Mouse (Mus musculus) midbrain, embryonic 13.5 days (tissue): ENCODE measurements at regions not wholly inside any gene's neighbourhood (a gene's known extent, or its start where the extent isn't known, plus 50 kb on each side); places are given as distances from the start of the nearest gene placed in this dataset.

Source experiments
- ATAC-seq: fragments of 200-750 bp; cut with Nextera tagmentation; 2 replicates; pipeline ENCODE4 v1.8.0; 2017; ENCODE audit warnings: mild to moderate bottlenecking, moderate TSS enrichment, moderate library complexity
- H3K27ac ChIP-seq: fragments of 300-500 bp; sonication (generic); 2 replicates; pipeline ENCODE4 v1.5.1; 2015; ENCODE audit warnings: inconsistent platforms, mild to moderate bottlenecking, moderate library complexity
- H3K27me3 ChIP-seq: fragments of 300-500 bp; sonication (generic); 2 replicates; pipeline ENCODE4 v1.6.1; 2015; ENCODE audit warnings: mild to moderate bottlenecking, inconsistent platforms
- H3K36me3 ChIP-seq: fragments of 300-500 bp; sonication (generic); 2 replicates; pipeline ENCODE4 v1.6.1; 2015; ENCODE audit warnings: mild to moderate bottlenecking, inconsistent platforms
- H3K4me1 ChIP-seq: fragments of 300-500 bp; sonication (generic); replicated peaks from 2 replicates; pipeline ENCODE4 v1.6.1; 2015; ENCODE audit warnings: inconsistent platforms
- H3K4me2 ChIP-seq: fragments of 300-500 bp; sonication (generic); replicated peaks from 2 replicates; pipeline ENCODE4 v1.6.1; 2015; ENCODE audit warnings: moderate library complexity, mild to moderate bottlenecking, inconsistent platforms
- H3K4me3 ChIP-seq: fragments of 300-500 bp; sonication (generic); replicated peaks from 2 replicates; pipeline ENCODE4 v1.5.1; 2015; ENCODE audit warnings: mild to moderate bottlenecking, inconsistent platforms
- H3K9ac ChIP-seq: fragments of 300-500 bp; sonication (generic); replicated peaks from 2 replicates; pipeline ENCODE4 v1.6.1; 2015; ENCODE audit warnings: mild to moderate bottlenecking, inconsistent platforms
- H3K9me3 ChIP-seq: fragments of 300-500 bp; sonication (generic); 2 replicates; pipeline ENCODE4 v1.6.1; 2016; ENCODE audit warnings: mild to moderate bottlenecking, inconsistent platforms
- WGBS: fragments of 180-500 bp; shearing (Covaris S2); methylation state at CpG from one replicate; pipeline ENCODE4 v1.1.7; 2015; 5-methylcytosine and 5-hydroxymethylcytosine counted together

DNA sequence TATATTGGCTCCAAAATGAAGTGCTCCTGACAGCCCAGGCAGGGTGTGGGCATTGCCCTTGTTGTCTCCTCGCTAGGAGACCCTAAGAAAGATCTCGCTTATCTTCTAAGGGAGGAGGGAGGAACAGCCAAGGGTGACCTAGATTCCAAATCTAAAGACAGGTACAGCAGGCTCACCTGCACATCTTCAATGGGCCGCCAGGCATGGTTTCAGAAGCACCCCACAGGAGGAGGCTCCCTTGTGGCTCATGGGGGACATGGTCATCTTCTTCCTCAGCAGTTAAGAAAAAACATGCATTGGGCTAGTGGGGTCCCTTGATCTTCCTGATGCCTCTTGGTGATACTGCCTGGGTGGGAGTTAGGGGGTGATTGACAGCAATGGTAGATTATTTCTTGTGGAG lies 71.0 kb upstream of the Mef2a start:
- H3K36me3 ChIP-seq, result no peaks in the 10 kb centered on the region
- peak overlapping the region; percentile 61 for H3K9ac ChIP-seq
- peak overlapping the region; percentile 84 for H3K27ac ChIP-seq
- H3K4me2 ChIP-seq, result peak overlapping the region; percentile 36; the same call in 1 of the 2 replicates
- no peaks in the 10 kb centered on the region for H3K9me3 ChIP-seq
- 63% methylated on average over 3 of the region's 3 CpGs for WGBS
- no peak for ATAC-seq
- no peaks in the 10 kb centered on the region for H3K27me3 ChIP-seq
- no peak overlapping the region for H3K4me3 ChIP-seq
- H3K4me1 ChIP-seq, result peaks cover 42% of the 10 kb centered on the region

DNA sequence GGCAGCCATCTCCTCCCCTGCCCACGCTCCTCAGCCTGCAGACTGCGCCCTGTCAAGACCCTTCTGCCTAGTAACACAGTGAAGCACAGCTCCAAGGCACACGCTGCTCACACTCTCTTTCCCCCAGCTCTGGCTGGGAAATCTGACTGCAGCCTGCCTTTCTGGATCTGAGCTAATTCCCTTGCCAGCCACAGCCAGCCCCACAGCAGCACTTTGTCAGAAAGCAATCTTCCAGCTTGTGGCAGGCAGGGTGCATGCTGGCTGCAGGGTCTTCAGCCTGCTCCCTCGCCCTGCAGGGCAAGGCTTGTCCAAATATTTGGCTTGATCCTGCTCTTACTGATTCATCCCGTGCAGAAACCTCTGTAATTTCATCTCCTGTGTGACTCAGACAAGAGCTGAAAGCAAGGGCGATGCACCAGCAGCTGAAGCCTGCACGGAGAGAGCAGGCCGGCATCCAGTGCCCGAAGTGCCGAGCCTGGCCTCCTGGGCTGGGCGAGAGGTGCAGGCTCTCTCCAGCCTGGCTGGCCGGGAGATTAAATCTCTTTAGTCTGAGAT lies 70.4 kb upstream of the Mef2a start:
- Histone ChIP-seq H3K27ac (peak overlapping the region; percentile 84), H3K4me2 (peak overlapping the region; percentile 36), H3K9ac (peak overlapping the region; percentile 61), H3K36me3 (no peaks in the 10 kb centered on the region), H3K4me3 (no peak overlapping the region), H3K4me1 (peaks cover 42% of the 10 kb centered on the region), H3K9me3 (no peaks in the 10 kb centered on the region), H3K27me3 (no peaks in the 10 kb centered on the region)
- peak; percentile 58; the same call in 1 of the 2 replicates for ATAC-seq
- WGBS, result 31% methylated on average over 12 of the region's 12 CpGs

DNA sequence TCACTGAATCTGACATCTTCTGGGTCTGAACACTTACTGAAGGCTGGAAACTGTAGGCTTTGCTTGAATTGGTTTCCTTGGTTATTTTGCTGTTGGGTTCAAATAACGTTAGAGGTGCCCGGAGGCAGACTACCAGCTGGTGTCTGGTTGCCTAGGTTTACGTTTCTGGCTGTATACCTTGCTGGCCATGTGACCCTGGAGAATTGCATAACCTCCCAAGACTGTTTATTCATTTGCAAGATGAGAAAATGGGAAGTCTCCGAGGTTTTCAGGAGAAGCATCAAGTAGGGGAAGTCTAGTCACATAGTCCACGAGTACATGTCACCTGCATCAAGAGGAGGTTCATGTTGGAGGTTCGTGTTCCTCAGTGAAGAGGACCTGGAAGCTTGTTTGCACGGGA lies 69.6 kb upstream of the Mef2a start:
- Histone ChIP-seq H3K36me3 (no peaks in the 10 kb centered on the region), H3K4me1 (peaks cover 42% of the 10 kb centered on the region), H3K4me2 (no peak overlapping the region), H3K9ac (no peak overlapping the region), H3K27ac (no peak overlapping the region), H3K9me3 (no peaks in the 10 kb centered on the region), H3K4me3 (no peak overlapping the region), H3K27me3 (no peaks in the 10 kb centered on the region)
- WGBS, result 86% methylated on average over 7 of the region's 7 CpGs
- no peak for ATAC-seq

DNA sequence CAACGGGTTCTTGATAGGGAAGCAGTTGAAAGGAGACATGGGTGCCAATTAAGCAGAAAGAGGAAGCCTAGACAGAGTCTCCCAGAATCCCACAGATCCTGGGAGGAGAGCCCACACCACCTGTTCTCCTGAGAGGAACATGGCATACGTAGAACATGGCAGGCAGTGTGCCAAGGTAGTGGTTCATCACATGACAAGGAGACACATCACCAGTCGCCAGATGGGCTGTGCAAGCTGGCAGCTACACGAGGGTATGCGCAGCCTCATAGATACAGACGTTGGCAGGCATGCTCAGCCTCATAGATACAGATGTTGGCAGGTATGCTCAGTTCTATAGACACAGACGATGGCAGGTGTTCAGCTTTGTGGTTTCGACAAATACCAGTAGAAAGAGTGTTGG lies 68.1 kb upstream of the Mef2a start:
- 96% methylated on average over 8 of the region's 8 CpGs for WGBS
- Histone ChIP-seq H3K27me3 (no peaks in the 10 kb centered on the region), H3K36me3 (no peaks in the 10 kb centered on the region), H3K9ac (no peak overlapping the region), H3K4me3 (no peak overlapping the region), H3K4me1 (peaks cover 42% of the 10 kb centered on the region), H3K27ac (no peak overlapping the region), H3K9me3 (no peaks in the 10 kb centered on the region), H3K4me2 (no peak overlapping the region)
- ATAC-seq, result no peak

DNA sequence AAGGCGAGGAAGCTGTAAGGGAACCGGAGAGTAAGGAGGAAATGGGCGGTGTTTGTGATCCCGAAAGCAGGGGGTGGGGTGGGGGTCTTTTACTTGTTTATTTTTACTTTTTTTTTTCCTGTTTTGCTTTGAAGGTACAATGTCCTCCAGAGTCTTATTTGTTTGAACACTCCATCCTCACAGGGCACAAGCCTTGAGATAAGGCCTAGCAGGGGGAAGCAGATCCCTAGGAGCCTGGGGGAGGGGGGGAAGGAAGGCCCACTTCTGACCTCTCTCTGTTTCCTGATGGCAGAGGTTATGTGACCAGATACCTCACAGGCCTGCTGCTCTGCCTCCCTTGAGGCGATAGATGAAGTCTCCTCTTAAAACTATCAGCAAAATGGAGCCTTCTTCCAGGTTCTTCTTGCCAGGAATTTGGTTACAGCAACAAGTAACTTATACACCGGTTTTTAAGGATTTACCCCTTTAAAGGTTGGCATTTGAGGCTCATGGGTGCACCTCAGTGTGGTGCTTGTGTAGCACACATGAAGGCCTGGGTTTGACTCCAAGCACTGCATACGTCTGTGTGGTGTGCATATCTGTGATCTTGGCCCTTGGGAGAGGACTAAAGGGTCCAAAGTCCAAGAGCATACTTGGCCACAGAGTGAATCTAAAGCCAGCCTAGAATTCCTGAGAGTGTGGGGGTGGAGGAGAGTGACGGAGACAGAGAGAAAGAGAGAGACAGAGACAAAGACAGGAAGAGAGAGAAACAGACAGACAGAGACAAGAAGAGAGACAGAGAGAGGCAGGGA lies 64.8 kb upstream of the Mef2a start:
- Histone ChIP-seq H3K36me3 (no peaks in the 10 kb centered on the region), H3K4me3 (no peak overlapping the region), H3K27me3 (no peaks in the 10 kb centered on the region), H3K9ac (no peak overlapping the region), H3K4me1 (peaks cover 11% of the 10 kb centered on the region), H3K27ac (no peak overlapping the region), H3K9me3 (no peaks in the 10 kb centered on the region), H3K4me2 (no peak overlapping the region)
- no peak for ATAC-seq
- WGBS, result 85% methylated on average over 8 of the region's 8 CpGs

DNA sequence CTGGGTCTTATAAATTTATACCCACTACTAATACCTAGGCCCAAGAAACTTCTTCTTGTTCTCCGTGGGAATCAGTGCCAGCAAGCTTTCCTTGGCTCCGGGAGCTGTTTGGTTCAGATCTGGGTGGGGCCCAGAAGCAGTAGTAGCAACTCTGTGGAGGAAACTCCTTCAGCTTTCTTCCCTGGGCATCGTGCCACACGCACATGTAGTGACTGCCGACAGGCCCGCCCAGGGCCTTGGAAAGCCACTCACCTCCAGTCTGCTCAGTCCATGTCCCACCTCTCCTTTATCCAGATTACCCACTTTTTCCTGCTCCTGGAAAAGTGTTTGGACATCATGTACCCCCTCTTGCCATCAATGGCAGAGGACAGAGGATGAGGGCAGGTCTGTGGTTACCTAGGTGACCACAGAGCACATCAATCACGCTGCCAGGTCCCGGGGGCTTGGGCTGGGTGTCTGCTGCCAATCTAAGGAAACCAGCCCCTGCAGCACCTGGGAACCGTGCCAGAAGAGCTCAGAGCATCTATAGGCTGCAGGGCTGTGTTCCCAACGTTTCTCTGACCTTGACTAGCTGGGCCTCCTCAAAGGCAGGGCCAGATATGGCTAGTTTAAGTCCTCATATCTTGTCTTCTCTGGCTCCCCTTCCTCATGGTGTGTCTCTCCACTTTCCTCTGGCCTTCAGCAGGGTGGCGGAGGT lies 63.1 kb upstream of the Mef2a start:
- 76% methylated on average over 11 of the region's 11 CpGs for WGBS

DNA sequence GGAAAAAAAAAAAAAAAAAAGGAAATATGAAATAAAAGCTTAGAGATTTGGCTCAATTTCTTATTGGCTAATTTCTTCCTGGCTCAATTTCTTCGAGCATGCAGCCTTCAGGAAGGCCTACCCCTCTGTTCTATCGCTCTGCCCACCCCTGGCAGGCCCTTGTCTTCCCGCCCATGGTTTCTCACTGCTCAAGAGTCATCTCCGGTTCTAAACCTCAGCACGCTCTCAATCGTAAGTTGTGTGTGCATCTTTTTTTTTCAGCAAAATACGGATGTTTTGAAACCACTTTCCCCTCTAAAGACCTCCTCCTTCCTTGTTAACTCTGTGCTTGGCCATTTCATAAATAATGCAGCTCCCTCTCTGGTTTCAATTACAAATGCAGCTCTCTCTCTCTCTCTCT lies 58.3 kb upstream of the Mef2a start:
- Histone ChIP-seq H3K27ac (no peak overlapping the region), H3K4me3 (no peak overlapping the region), H3K9me3 (no peaks in the 10 kb centered on the region), H3K36me3 (no peaks in the 10 kb centered on the region), H3K4me2 (no peak overlapping the region), H3K4me1 (peaks cover 4% of the 10 kb centered on the region), H3K27me3 (no peaks in the 10 kb centered on the region), H3K9ac (no peak overlapping the region)
- ATAC-seq, result no peak
- 91% methylated on average over 7 of the region's 7 CpGs for WGBS

More for the DNA sequence above, 63.1 kb upstream of the Mef2a start:
- H3K4me3 ChIP-seq, result no peak overlapping the region
- no peaks in the 10 kb centered on the region for H3K36me3 ChIP-seq
- H3K9ac ChIP-seq, result no peak overlapping the region
- peaks cover 10% of the 10 kb centered on the region for H3K4me1 ChIP-seq
- H3K4me2 ChIP-seq, result no peak overlapping the region
- ATAC-seq, result peak; percentile 72
- H3K27me3 ChIP-seq, result no peaks in the 10 kb centered on the region
- H3K9me3 ChIP-seq, result no peaks in the 10 kb centered on the region
- H3K27ac ChIP-seq, result no peak overlapping the region; the same call in 1 of the 2 replicates

DNA sequence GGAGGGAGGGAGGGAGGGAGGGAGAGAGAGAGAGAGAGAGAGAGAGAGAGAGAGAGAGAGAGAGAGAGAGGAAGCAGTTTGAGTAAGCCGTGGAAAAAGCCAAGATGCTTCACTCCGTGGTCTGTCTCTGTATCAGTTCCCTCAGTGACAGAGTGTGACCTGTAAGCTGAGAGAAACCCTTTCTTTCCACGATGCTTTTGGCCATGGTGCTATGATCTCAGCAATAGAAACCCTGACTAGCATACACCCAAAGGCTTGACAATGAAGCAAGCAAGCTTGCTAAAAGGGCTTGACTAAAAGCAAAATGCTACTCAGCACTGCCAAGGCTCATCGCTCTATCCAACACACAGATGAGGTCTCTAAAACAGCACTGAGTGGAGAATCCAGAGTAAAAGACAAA lies 57.4 kb upstream of the Mef2a start:
- WGBS, result 89% methylated on average over 4 of the region's 4 CpGs
- no peak for ATAC-seq
- Histone ChIP-seq H3K27me3 (no peaks in the 10 kb centered on the region), H3K9ac (no peak overlapping the region), H3K27ac (no peak overlapping the region), H3K4me1 (no peaks in the 10 kb centered on the region), H3K4me2 (no peak overlapping the region), H3K9me3 (no peaks in the 10 kb centered on the region), H3K36me3 (no peaks in the 10 kb centered on the region), H3K4me3 (no peak overlapping the region)

DNA sequence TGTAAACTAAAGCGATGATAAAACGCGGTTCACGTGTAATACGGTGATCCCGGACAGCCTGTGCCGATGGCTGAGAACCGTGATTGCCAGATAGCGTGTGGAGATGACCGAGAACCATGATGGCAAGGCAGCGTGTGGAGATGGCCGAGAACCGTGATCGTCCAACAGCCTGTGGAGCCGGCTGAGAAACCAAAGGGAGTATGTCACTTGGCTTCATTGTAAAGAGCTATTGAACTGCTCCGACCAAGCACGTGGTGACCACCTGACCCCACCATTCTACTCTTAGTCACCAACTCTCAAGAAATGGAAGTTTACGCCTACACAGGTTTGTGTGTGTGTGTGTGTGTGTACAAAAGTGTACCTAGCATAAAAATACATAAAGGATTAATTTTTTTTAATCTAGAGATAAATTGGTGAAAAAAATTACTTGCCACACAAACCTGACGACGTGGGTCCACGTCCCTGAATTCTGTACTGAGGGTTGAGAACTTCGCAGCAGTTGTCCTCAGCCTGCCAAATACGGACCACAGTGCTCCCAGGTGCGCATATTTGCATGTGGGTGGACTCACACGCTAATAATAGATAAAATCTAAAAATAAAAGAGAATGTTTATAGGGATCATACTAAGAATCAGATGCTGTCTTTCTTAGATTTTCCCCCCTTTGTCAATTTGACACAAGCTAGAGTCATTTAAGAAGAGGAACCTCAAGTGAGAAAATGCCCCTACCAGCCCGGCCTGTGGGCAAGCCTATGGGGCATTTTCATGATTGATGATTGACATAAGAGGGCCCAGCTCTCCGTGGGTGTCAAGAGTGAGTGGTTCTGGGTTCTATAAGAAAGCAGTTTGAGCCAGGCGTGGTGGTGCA lies 56.6 kb upstream of the Mef2a start:
- no peaks in the 10 kb centered on the region for H3K27me3 ChIP-seq
- no peak overlapping the region for H3K4me2 ChIP-seq
- no peak overlapping the region for H3K9ac ChIP-seq
- H3K27ac ChIP-seq, result no peak overlapping the region
- no peaks in the 10 kb centered on the region for H3K36me3 ChIP-seq
- H3K9me3 ChIP-seq, result no peaks in the 10 kb centered on the region
- H3K4me1 ChIP-seq, result no peaks in the 10 kb centered on the region
- no peak overlapping the region for H3K4me3 ChIP-seq
- ATAC-seq, result no peak
- 93% methylated on average over 28 of the region's 28 CpGs for WGBS

DNA sequence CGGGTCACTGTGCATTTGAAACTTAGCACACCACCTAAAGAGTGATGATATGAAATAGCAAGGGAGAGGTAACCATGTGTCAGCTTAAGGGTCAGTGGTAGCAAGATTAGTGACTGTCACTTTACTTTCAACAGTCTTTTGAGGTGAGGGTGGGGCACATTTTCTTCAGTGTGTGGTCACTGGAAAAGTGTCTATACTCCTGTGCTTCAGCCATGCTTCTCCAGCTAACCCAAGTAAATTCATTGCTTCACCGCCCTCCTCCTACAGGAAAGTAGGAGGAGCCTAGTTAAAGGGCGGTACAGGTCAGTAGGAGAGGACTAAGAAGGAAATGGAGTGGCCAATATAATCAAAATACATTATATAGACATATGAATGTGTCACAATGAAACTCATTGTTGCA lies 55.7 kb upstream of the Mef2a start:
- H3K27me3 ChIP-seq, result no peaks in the 10 kb centered on the region
- no peak overlapping the region for H3K4me3 ChIP-seq
- H3K9me3 ChIP-seq, result no peaks in the 10 kb centered on the region
- no peaks in the 10 kb centered on the region for H3K36me3 ChIP-seq
- no peak overlapping the region for H3K27ac ChIP-seq
- H3K9ac ChIP-seq, result no peak overlapping the region
- ATAC-seq, result no peak
- no peaks in the 10 kb centered on the region for H3K4me1 ChIP-seq
- H3K4me2 ChIP-seq, result no peak overlapping the region
- 90% methylated on average over 3 of the region's 3 CpGs for WGBS

DNA sequence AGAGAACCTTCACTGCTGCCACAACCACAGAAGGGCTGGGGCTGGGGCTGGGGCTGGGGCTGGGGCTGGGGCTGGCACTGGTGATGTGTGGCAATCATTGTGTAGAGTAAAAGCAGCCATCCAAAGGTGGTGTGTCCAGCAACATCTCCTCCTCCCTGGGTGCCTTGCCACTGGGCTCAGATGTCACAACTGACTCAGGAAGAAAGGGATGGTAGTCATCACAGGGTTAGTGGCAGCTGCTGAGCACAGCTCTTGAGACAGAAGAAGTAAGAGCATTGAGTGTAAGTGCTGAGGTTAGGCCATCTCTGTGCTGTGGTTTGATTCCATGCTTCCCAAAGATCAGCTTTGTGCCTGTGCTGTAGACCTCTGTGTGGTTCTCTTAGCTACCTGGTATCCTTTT lies 53.4 kb upstream of the Mef2a start:
- H3K27ac ChIP-seq, result no peak overlapping the region
- ATAC-seq, result no peak
- no peaks in the 10 kb centered on the region for H3K27me3 ChIP-seq
- H3K4me3 ChIP-seq, result no peak overlapping the region
- no peaks in the 10 kb centered on the region for H3K4me1 ChIP-seq
- H3K36me3 ChIP-seq, result no peaks in the 10 kb centered on the region
- no peak overlapping the region for H3K4me2 ChIP-seq
- H3K9ac ChIP-seq, result no peak overlapping the region
- H3K9me3 ChIP-seq, result no peaks in the 10 kb centered on the region

DNA sequence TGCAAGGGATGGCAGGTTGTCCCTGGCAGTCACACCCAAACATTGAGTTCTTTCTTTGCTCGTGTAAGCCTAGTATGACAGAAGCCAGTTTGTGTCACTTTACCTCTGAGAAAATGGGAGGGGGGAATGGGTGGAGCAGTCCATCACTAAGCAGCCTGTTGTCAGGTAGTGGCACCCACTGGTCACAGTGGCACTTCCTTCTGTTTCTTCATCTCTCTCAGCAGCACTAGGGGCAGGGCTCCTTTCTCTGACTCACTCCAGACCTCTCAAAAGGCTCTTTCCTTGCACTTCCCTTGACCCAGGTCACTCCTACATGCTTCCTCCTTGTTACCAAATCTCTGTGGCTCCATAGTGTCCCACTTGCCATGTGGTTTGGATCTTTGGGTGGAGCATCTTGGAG lies 52.9 kb upstream of the Mef2a start:
- Histone ChIP-seq H3K27ac (no peak overlapping the region), H3K9me3 (no peaks in the 10 kb centered on the region), H3K4me2 (no peak overlapping the region), H3K27me3 (no peaks in the 10 kb centered on the region), H3K4me3 (no peak overlapping the region), H3K9ac (no peak overlapping the region), H3K36me3 (no peaks in the 10 kb centered on the region), H3K4me1 (no peaks in the 10 kb centered on the region)
- ATAC-seq, result no peak
- 73% methylated on average over 1 of the region's 1 CpGs for WGBS
